Mouse (Mus musculus) liver, embryonic 14.5 days (tissue): ENCODE results near the gene Nckap1l. TPM values are rescaled to one million over a fixed set of nuclear protein-coding genes. Genes with fewer than 3 reads are reported as not detected.

ENCODE experiments used
- ATAC-seq: fragments of 200-750 bp; cut with Nextera tagmentation; 2 replicates; pipeline ENCODE4 v1.8.0; 2017; ENCODE audit warnings: moderate number of reproducible peaks, mild to moderate bottlenecking, moderate library complexity; ENCODE audit not compliant: insufficient read depth
- DNase-seq, 3 experiments: peaks; one replicate each; pipeline ENCODE4 v3.0.0-alpha.2; 2012 to 2013; ENCODE audit warnings: low read depth in 3 of 3, low spot score in 3 of 3
- H3K27ac ChIP-seq: fragments of 300-500 bp; sonication (generic); 2 replicates; pipeline ENCODE4 v1.5.1; 2014; ENCODE audit warnings: moderate library complexity, mild to moderate bottlenecking, control low read depth, inconsistent platforms
- H3K27me3 ChIP-seq: fragments of 300-500 bp; sonication (generic); 2 replicates; pipeline ENCODE4 v1.6.1; 2014; ENCODE audit warnings: mild to moderate bottlenecking, low read length, moderate library complexity; ENCODE audit not compliant: control insufficient read depth, insufficient read depth
- H3K36me3 ChIP-seq: fragments of 300-500 bp; sonication (generic); replicated peaks from 2 replicates; pipeline ENCODE4 v1.6.1; 2014; ENCODE audit warnings: low read depth; ENCODE audit not compliant: control insufficient read depth, insufficient read depth
- H3K4me1 ChIP-seq, 2 experiments: fragments of 200-500 bp in 1 of 2; fragments of 300-500 bp in 1 of 2; sonication (generic) in 1 of 2; replicated peaks; 2 replicates each; pipeline ENCODE4 v1.6.1; 2012 to 2014; ENCODE audit warnings: antibody characterized with exemption in 1 of 2, inconsistent platforms in 1 of 2, low read length in 1 of 2; ENCODE audit not compliant: control insufficient read depth in 2 of 2, insufficient read depth in 2 of 2
- H3K4me2 ChIP-seq: fragments of 300-500 bp; sonication (generic); 2 replicates; pipeline ENCODE4 v1.6.1; 2014; ENCODE audit warnings: low read depth, mild to moderate bottlenecking, control low read depth, moderate library complexity
- H3K4me3 ChIP-seq, 2 experiments: fragments of 200-500 bp in 1 of 2; fragments of 300-500 bp in 1 of 2; sonication (generic) in 1 of 2; 2 replicates each; pipeline ENCODE4 v1.5.1; 2012 to 2014; ENCODE audit warnings: low read depth in 2 of 2, low read length in 2 of 2, mild to moderate bottlenecking in 2 of 2, control low read depth in 1 of 2, inconsistent platforms in 1 of 2, moderate library complexity in 1 of 2; ENCODE audit not compliant: insufficient read depth in 1 of 2
- H3K9ac ChIP-seq: fragments of 300-500 bp; sonication (generic); replicated peaks from 2 replicates; pipeline ENCODE4 v1.6.1; 2014; ENCODE audit warnings: mild to moderate bottlenecking, control low read depth, moderate library complexity
- H3K9me3 ChIP-seq: fragments of 300-500 bp; sonication (generic); 2 replicates; pipeline ENCODE4 v1.6.1; 2016; ENCODE audit warnings: low read length, mixed read lengths; ENCODE audit not compliant: control insufficient read depth
- CTCF ChIP-seq: IDR thresholded peaks from 2 replicates; pipeline ENCODE4 v1.5.1; 2016; ENCODE audit warnings: antibody characterized with exemption, low read depth, control low read depth
- EP300 ChIP-seq: IDR thresholded peaks from 2 replicates; pipeline ENCODE4 v1.6.1; 2016; ENCODE audit warnings: antibody characterized with exemption, low read depth
- WGBS: fragments of 180-500 bp; shearing (Covaris S2); extraction: QIAGEN DNeasy Blood & Tissue Kit; methylation state at CpG from one replicate; pipeline ENCODE4 v1.1.7; 2014; ENCODE audit not compliant: insufficient replicate concordance; 5-methylcytosine and 5-hydroxymethylcytosine counted together
- polyA plus RNA-seq, 2 experiments: library from polyadenylated mRNA; depleted of rRNA in 1 of 2; stranded (reverse) in 1 of 2; unstranded in 1 of 2; fragments of >200 nt; fragmentation: Nextera tagmentation in 1 of 2; extraction: Ambion mirVana in 1 of 2; gene quantifications; 2 replicates each; pipeline versions ENCODE4 v1.2.1 to v1.2.3; 2012 to 2014

Nckap1l gene
- polyA plus RNA-seq, 2 experiments: 5.6 to 6.1 TPM

DNA sequence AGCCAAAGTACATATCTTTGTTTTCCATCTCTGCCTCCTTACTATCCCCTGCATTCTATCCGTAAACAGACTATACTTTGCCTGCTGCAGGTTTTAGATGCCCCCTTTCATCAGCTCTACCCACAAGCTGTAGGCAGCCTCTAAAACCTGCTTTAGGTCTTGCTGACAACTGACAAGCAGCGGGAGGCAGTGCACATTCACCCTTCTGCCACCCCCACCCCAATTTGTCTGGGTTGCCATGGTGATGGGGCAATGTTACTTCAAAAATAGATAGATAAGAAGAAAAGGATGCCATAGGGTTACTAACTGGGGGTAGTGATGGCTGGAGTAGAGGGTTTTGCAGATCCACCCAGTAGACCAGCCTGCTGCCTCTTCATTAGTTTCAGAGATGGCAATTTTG lies 30.9 kb downstream of the Nckap1l start:
- Histone ChIP-seq H3K9ac (no peak overlapping the region), H3K36me3 (no peaks in the 10 kb centered on the region), H3K27me3 (no peaks in the 10 kb centered on the region), H3K4me2 (no peak overlapping the region), H3K9me3 (no peaks in the 10 kb centered on the region), H3K27ac (no peak overlapping the region), H3K4me3 (no peak overlapping the region), H3K4me1 (no peaks in the 10 kb centered on the region)
- WGBS: 59% methylated on average over 2 of the region's 2 CpGs
- no peak for TF ChIP-seq CTCF
- TF ChIP-seq EP300: no peak
- DNase-seq (no peak), ATAC-seq (no peak)

DNA sequence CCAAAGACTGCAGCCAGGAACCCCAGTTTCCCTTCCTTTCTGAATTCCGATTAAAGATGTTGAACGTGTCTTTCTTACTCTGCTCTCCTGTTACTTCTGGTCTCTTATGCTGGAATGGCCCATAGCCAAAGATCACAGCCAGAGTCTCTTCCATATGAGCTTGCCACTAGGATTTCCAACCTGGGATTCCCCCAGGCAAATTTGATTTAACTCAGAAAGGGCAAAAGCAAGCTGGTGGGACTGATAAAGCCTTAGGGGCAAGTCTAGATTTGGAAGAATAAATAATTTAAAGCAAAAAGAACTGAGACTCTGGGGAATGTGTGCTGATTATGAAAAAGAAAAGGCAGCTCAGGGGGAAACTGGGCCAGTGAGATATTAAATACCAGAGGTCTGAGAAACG lies 31.5 kb downstream of the Nckap1l start:
- H3K9ac ChIP-seq: no peak overlapping the region
- 55% methylated on average over 3 of the region's 3 CpGs for WGBS
- H3K4me3 ChIP-seq: no peak overlapping the region
- ATAC-seq: no peak
- no peaks in the 10 kb centered on the region for H3K4me1 ChIP-seq
- no peak overlapping the region for H3K4me2 ChIP-seq
- H3K27me3 ChIP-seq: no peaks in the 10 kb centered on the region
- no peak for TF ChIP-seq EP300
- TF ChIP-seq CTCF: no peak
- no peaks in the 10 kb centered on the region for H3K36me3 ChIP-seq
- no peaks in the 10 kb centered on the region for H3K9me3 ChIP-seq
- H3K27ac ChIP-seq: no peak overlapping the region
- no peak for DNase-seq

DNA sequence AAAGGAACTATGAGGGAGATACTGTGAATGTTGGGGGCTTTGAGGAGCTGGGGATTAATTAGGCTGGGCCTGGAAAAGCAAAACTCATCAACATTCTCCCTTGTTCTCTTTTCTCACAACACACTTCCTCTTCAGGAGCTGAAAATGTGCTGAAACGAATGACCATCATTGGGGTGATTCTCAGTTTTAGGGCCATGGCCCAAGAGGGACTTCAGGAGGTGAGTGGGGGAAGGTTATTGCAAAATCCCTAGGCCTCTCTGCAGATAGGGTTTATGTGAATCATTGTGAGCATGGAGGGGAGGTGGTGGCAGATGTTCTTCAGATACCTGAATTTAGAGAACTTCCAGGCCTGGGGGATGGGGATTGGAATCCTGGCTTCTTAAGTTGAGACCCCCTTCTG lies 33.1 kb downstream of the Nckap1l start:
- H3K27ac ChIP-seq: no peak overlapping the region
- no peak overlapping the region for H3K4me2 ChIP-seq
- WGBS: 40% methylated on average over 1 of the region's 1 CpGs
- H3K9me3 ChIP-seq: no peaks in the 10 kb centered on the region
- no peak overlapping the region for H3K4me3 ChIP-seq
- no peaks in the 10 kb centered on the region for H3K4me1 ChIP-seq
- no peak for ATAC-seq
- no peaks in the 10 kb centered on the region for H3K36me3 ChIP-seq
- no peaks in the 10 kb centered on the region for H3K27me3 ChIP-seq
- DNase-seq: no peak
- TF ChIP-seq EP300: no peak
- TF ChIP-seq CTCF: no peak
- H3K9ac ChIP-seq: no peak overlapping the region

GRCm38 (mm10) chr15:103488336-103488735 lies 34.7 kb downstream of the Nckap1l start:
- H3K9ac ChIP-seq: no peak overlapping the region
- ATAC-seq: no peak
- WGBS: 68% methylated on average over 4 of the region's 4 CpGs

DNA sequence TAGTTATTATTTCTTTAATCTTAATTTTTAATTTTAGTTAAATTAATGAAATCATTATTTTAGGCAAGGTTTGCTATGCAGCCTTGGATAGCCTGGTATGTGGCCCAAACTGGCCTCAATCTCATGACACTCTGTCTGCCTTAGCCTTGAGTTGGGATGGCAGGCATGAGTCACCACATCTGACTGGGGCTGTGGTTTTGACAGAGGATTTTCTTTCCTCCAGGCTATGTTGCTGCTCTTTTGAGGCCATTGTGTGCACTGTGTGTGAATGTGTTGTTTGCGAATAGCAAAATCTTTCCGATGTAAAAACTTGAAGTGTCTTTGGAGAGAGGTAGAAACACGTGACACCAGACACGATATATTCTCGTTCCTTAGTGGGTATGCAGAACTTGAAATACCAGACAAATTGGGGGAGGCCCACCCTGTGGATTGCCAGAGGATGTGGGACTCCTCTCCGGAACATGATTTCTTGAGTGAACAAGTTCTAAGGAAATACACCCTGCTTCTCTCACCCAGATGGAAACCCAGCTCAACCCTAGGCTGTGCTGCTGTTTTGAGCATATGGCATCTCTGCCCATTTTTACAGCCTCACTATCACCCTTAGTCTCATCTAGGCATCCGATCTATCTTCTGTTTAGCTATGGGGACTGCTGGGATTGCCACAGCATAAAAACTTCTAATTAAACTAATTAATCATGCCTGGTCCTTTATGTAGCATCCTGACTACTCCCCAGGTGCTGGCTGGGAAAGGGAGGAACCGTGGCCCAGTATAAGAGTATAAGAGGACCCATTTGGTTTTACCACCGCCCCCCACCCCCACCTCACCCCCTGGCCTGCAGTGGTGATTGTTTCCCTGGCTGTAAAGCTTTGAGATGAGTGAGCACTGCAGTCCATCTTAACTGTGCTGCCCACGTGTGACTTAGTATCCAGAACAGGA lies 42.9 kb downstream of the Nckap1l start:
- DNase-seq: no peak
- Histone ChIP-seq H3K9ac (no peak overlapping the region), H3K9me3 (no peaks in the 10 kb centered on the region), H3K36me3 (no peaks in the 10 kb centered on the region), H3K4me2 (no peak overlapping the region), H3K4me3 (no peak overlapping the region), H3K4me1 (no peaks in the 10 kb centered on the region), H3K27me3 (no peaks in the 10 kb centered on the region), H3K27ac (no peak overlapping the region)
- TF ChIP-seq CTCF: no peak
- no peak for TF ChIP-seq EP300
- 61% methylated on average over 10 of the region's 10 CpGs for WGBS
- no peak for ATAC-seq

More at GRCm38 (mm10) chr15:103488336-103488735, 34.7 kb downstream of the Nckap1l start:
- no peak overlapping the region for H3K27ac ChIP-seq
- TF ChIP-seq CTCF (no peak), EP300 (no peak)
- H3K4me2 ChIP-seq: no peak overlapping the region
- no peak for DNase-seq
- no peaks in the 10 kb centered on the region for H3K36me3 ChIP-seq
- H3K4me3 ChIP-seq: no peak overlapping the region
- no peaks in the 10 kb centered on the region for H3K27me3 ChIP-seq
- H3K9me3 ChIP-seq: no peaks in the 10 kb centered on the region
- no peaks in the 10 kb centered on the region for H3K4me1 ChIP-seq
